Mouse (Mus musculus): ENCODE results near the gene BC037034. TPM values are rescaled to one million over a fixed set of nuclear protein-coding genes. Genes with fewer than 3 reads are reported as not detected.

The BC037034 gene
- total RNA-seq (2021) = 10 to 100 TPM; 62.2 to 65.8 TPM

DNA sequence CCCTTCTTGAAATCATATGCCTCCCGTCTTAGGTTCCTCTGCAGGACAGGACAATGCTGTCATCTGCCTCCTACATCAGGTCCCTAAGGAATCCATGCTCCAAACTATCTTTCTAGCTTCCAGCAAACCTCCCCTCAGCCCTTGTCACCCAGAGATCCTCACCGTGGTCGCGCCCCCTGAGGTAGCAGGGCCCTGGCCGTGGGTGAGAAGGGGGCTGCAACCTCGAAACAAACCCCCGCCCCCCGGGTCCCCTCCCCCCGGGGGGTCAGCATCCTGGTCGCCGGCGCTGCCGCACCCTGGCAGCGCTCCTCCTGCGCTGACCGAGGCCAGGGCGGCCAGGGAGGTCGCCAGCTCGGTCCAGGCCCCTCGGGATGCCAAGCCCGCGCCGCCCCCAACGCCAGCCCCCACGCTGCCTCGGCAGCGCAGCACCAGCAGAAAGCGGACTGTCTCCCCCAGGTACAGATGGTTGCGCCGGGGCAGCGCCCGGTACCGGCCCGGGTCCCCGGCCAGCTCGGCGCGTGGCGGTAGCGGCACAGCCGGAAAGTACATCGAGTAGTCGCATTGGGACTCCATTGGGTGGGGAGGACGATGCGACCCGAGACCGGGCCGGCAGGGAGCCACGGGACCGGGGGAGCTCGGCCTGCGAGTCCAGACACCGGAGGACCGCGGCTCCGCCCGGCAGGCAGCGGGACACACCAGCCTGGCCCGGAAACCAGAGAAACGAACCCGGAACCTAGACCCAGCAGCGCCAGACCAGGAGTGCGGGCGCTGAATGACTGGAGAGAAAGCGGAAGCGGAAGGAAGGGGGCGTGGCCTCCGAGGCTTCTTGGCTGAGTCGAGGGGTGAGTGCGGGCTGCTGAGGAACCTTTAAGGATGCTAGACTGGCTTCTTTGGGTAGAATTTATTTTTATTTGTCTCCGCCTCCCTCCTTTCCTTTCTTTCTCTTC, at the start of gene BC037034:
BC037034 (minus strand) TSS at position 774 of the 947 bp plus-strand sequence.
- DNase-seq (ENCODE audit: low spot score in 2 of 2) = peak; percentile 90 to 95
- intact Hi-C loops (cut with DNase I) = no loop called here

DNA sequence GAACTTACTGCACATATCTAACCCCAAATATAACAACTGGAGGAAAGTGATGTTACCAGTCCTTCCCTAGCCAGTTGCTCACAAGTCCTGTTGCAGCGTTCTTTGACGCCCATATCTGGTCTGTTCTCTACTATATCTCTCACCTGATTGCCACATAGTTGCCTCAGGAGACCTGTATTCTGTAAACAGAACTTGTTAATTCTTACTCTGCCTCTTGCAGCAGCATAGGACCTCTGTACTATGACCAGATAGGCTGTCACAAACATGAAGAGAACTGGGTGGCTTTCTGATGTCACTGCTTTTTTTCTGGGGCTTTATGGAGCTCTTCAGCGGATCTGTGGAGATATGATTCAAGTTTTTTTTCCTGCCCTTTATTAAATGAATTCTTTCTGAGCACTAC, 49.0 kb upstream of the BC037034 start:
- intact Hi-C loops (cut with DNase I) = no loop called here
- no peak for DNase-seq (ENCODE audit: low spot score in 2 of 2)

DNA sequence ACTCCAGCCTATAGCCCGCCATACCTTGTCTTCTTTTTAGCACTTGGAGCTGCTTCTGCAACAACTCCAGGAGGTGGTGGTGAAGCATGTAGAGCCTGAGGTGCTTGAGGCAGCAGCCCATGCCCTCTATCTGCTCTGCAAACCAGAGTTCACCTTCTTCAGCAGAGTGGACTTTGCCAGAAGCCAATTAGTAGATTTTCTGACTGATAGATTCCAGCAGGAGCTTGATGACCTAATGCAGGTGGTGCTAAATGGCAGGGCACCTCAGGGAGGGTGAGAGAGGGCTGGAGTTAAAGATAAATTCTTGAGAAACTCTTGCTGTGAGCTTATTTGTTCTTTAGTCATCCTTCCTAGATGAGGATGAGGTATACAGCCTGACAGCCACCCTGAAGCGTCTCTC, 35.8 kb upstream of the BC037034 start:
- no peak for DNase-seq (ENCODE audit: low spot score in 2 of 2)
- intact Hi-C loops (cut with DNase I) = no loop called here

DNA sequence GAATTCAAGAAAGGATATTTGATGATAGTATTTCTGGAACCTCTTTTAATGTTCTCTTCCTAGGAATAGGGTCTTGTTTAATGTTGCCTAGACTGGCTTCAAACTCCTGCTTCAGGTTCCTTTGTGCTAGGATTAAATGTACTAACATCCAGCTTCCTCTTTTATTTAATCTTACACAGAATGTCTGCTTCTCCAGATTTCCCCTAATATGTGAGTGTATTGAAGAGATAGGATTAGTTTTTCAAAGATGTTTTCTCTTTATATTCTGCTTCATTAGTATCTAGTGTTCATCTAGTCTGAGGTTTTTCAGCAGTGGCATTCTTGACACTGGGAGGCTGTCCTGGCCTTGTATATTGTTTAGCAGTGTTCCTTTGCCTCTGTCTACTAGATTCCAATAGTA, 30.3 kb upstream of the BC037034 start:
- no peak for DNase-seq (ENCODE audit: low spot score in 2 of 2)
- intact Hi-C loops (cut with DNase I) = no loop called here

DNA sequence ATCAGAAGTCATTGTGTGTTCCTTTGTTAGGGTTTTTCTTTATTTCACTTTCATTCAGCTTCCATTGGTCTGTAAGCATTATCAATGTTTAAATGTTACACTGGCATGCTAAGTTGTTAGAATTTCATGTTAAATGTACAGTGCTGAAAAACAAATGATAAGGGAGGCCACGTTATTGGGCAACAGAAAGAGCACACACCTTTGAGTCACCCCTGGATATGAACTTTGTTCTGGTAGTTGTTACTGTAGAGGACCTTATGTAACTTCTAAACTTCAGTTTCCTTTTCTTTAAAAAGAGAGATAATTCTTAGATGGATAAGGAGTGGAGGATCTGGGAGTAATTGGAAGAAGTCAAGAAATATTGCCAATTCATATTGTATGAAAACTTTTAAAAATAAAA, 27.8 kb upstream of the BC037034 start:
- no peak for DNase-seq (ENCODE audit: low spot score in 2 of 2)
- intact Hi-C loops (cut with DNase I) = no loop called here

DNA sequence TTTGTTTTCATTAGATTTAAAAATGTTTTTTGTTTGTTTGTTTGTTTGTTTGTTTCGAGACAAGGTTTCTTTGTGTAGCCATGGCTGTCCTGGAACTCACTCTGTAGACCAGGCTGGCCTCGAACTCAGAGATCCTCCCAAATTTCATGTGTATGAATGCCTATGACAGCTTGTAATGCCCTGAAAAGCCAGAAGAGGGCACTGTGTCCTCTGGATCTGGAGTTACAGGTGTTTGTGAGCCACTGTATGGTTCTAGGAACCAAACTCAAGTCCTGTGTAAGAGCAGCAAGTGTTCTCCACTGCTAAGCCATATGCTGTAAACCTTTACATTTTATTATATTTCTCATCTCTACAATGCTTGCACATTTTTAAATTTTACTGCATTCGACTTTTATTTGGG, 24.0 kb upstream of the BC037034 start:
- no peak for DNase-seq (ENCODE audit: low spot score in 2 of 2)
- intact Hi-C loops (cut with DNase I) = no loop called here

DNA sequence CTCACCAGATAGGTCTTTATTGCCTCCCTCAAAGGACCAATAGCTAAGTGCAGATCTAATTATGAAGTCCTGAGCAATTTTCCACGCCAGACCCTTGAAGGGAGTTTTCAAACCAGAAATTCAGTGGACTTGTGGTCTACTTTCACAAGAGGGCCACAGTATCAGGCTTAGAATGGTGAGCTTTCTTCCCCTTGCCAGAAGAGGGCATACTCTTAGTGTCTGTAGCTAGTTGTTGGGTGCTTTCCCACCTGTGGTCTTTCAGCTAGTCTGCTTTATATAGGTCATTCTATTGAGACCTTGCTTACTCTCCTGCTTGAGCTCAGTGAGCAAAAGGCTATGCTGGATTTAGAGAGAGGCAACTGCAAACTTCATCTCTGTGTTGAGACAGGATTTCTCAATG, 19.7 kb upstream of the BC037034 start:
- DNase-seq (ENCODE audit: low spot score in 2 of 2) = no peak
- intact Hi-C loops (cut with DNase I) = no loop called here

DNA sequence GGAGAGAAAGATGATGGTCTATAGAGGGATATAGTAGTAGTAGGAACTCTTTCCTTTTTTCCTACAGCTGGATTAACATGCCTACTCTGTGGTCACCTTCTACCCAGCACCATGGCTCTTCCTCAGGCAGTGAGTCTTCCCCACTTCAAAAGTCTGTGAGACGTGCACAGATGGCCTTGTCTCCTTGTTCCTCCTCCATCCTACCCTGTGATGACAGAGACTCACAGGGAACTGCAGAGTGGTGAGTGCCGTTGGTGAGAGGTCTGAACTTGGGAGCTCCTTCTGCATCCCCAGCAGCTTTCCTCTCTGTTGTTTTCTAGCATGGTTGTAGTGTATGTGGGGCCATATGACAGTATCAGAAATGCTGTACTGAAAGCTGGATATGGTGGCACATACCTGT, 18.0 kb upstream of the BC037034 start:
- no peak for DNase-seq (ENCODE audit: low spot score in 2 of 2)
- intact Hi-C loops (cut with DNase I) = no loop called here

DNA sequence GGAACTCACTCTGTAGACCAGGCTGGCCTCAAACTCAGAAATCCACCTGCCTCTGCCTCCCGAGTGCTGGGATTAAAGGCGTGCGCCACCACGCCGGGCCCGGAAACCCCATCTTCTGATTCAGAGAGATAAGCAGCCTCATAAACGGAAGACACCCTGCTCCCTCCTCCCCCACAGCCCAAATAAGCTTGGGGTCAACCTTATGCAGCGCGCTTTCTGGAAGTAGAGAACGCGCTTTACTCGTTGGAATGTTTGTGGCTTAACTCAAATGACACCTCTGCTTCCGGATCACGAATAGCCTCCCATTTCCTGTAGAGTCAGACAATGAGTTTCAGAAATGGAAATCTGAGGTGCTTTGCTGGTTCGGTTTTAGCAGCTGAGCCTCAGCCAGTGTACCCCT, 17.0 kb upstream of the BC037034 start:
- intact Hi-C loops (cut with DNase I) = no loop called here

DNA sequence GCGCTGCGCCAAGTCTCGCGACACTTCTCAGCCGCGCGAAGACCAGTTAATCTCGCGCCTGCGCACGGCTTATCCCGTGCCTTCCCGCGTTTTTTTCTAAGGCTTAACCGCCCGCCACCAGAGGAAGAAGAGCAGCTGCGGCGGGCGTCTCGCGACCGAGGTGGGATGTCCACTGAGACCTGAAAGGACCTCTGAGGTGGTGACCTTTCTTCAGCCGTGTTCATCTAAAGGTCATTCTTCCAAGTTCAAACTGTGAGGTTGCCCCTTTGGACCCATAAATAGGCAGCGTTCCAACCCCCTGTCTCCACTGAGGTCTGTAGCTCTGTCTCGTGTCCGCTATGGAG, 16.6 kb upstream of the BC037034 start:
- intact Hi-C loops (cut with DNase I) = no loop called here

More for the DNA sequence above, 17.0 kb upstream of the BC037034 start:
- DNase-seq (ENCODE audit: low spot score in 2 of 2) = no peak

DNA sequence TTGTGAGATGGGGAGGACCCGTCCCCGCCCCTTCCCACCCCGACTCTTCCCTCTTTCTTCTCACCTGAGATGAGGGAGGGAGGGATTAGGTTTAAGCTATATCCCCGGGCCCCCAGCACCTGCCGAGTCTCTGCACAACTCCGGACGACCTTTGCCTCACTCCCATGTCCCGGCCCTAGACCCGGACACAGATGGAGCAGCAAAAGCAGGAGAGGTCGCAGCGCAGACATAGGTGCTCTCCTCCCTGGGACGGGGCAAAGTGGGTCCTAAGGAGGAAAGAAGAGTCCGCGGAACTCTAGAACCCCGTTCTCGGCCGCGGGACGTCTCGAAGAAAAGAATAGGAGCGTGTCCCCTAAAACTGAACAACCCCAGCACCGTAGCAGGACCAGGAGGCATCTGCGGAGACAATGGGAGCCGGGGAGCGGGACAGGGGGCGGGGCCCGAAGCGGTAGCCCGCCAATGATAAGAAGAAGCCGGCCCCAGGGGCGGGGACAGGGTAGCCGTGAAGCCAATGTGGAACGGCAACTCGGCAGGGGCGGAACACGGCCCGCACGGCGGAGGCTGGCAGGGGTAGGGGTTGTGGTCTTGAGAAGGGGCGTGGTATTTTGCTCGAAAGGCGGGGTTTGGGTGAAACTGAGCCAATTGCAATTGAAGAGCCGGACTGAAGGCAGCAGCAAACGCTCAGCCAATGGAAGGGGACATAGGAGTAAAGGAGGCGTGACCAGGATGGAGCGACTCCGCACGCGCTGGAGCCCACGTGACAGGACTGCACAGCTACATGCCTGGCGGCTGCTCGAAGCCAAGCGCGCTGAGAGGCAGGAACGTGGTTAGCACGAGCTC, 16.0 kb upstream of the BC037034 start, which contains the start of the genes Gm43720, Gpc2 and Stag3:
Gm43720 (minus strand) TSS at position 374 of the 840 bp plus-strand sequence.
Gpc2 (minus strand) TSS at position 421 of the 840 bp plus-strand sequence.
Stag3 (plus strand) TSS at position 656 of the 840 bp plus-strand sequence.
- intact Hi-C loops (cut with DNase I) = no loop called here
- DNase-seq (ENCODE audit: low spot score in 2 of 2) = peak; percentile 72 to 85

More for the DNA sequence above, 16.6 kb upstream of the BC037034 start:
- DNase-seq (ENCODE audit: low spot score in 2 of 2) = no peak

DNA sequence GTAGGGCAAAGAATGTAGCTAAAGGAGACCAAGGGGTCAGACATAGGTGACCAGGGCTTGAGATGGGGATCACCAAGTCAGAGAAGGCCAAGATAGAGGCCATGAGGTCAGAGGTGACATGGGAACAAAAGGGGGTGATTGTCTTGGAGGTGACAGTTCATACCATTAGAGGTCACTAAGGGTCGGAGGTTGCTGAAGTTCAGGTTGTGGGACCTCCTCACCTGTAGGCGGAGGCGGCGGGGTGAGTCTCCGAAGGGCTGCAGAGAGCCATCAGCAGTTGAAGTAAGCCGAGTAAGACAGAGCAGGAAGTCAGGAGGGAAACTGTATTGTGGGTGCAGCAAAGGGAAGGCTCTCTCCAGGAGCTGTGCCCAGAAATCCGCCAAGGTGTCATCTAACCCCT, 14.2 kb upstream of the BC037034 start:
- intact Hi-C loops (cut with DNase I) = no loop called here
- DNase-seq (ENCODE audit: low spot score in 2 of 2) = no peak

DNA sequence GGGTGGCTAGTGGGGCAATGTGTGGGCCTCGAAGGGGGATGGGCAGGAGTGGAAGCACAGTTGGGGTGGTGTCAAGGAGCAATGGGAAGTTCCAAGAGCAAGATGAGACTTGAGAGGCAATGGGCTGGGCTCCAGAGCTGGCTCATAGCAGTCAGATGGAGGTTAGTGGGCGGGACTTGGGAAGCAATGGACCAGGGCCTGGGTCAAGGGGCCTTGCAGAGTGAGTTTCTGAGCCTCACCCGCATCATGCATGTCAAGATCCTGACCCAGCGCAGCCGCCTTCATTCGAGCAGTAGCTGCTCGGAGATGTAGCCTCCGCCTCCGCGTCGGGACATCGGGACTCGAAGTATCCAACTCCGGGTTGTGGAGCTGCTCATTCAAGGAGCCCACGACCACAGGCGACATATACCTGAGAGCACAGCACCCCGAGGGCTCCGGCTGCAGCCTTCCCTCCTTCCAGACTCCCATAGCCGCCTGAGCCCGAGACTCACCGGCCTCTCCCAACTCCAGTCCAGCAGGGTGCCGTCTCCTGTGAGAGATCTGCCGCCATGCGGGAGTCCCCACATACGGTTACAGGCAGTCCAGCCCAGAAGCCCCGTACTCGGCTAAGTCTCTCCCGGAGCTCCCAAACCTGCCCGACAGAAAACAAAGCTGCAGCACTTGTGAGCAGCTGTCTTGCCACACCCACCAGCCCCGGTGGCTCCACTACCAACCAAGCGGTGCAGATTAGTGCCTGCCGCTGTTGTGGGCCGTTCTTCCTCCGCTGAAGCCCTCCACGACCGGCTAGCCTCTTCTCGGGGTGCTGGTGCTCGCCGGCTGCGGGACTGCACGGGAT, 11.6 kb upstream of the BC037034 start:
- DNase-seq (ENCODE audit: low spot score in 2 of 2) = no peak
- intact Hi-C loops (cut with DNase I) = no loop called here

DNA sequence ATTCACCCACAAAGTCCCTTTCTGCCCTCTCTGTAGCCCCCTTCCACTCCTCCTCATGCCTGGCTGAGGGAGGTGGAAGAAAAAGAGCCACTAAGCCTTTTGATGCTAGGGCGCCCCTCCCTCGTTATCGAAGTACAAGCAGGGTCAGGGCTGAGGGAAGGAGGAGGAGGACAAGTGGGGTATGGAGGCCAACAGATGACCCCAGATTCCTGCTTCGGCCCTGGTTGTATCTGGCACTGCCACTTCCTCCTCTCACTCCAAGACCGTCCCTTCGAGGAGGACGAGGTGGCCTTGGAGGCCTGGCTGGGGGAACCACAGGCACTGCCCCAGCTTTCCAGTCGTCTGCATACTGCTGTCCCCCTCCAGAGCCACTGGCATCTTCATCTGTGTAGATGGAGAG, 10.4 kb upstream of the BC037034 start:
- intact Hi-C loops (cut with DNase I) = no loop called here
- no peak for DNase-seq (ENCODE audit: low spot score in 2 of 2)

DNA sequence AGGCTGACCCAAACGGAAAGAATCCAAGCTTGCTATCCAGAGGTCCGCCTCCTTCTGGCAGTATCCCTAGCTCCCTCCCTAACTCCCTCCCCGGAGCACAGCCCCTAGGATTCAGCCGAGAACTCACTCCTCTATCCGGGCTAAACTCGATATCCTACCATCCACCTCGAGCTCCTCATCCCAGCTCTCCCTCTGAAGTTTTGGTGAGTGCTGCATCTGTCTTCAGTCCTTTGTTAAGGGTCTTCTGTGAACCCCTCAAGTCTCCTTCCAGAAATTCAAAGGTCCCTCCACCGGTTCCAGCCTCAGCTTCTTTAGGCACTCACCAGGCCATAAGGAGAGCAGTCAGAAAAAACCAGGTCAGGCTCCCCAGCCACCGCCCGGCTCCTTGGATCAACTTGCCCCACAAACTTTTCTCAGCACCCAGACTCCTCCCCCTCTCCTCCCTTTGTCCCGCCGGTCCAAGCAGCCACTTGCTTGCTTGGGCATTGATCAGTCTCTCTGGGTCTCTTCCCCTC, 8.6 kb upstream of the BC037034 start, which contains the start of gene Gal3st4:
Gal3st4 (minus strand) TSS at position 432 of the 515 bp plus-strand sequence.
- DNase-seq (ENCODE audit: low spot score in 2 of 2) = no peak
- intact Hi-C loops (cut with DNase I) = no loop called here

DNA sequence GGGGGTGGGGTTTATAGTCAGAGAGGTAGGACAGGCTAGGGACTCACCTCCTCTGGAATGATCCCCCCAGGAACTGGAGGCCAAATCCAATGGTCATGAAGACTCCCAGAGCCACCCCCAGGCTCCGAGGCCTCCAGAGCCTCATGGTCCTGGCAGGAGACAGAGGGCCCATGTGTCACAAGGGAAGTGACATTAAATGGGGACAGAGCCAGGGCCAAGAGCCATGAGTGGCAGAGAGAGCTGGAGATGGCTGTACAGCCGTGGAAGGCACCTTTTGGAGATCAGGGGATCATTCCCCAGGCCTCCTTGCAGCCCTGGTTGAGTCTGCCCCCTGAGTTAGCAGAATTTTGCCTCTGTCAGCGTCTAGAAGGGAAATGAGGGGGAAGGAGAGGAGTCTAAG, 7.4 kb upstream of the BC037034 start:
- intact Hi-C loops (cut with DNase I) = no loop called here
- DNase-seq (ENCODE audit: low spot score in 2 of 2) = no peak

DNA sequence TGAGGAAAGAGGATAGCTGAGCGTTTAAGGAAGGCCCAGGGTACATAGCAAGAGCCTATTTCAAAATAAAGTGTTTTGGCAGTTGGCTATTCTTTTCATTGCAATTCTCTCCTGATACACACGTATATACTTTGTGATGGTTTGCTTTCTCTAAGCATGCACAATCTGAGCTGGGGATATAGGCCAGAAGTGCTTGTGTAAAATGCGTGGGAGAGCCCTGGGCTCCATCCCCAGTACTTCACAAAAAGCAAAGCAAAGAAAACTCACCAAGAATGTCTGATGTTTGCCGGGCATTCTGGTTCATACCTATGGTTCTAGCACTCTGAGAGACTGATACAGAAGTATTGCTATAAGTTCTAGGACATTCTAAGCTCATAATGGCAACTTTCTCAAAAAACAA, 5.1 kb upstream of the BC037034 start:
- peak in 1 of 2 experiments; percentile 45 for DNase-seq (ENCODE audit: low spot score in 2 of 2)
- intact Hi-C loops (cut with DNase I) = no loop called here

DNA sequence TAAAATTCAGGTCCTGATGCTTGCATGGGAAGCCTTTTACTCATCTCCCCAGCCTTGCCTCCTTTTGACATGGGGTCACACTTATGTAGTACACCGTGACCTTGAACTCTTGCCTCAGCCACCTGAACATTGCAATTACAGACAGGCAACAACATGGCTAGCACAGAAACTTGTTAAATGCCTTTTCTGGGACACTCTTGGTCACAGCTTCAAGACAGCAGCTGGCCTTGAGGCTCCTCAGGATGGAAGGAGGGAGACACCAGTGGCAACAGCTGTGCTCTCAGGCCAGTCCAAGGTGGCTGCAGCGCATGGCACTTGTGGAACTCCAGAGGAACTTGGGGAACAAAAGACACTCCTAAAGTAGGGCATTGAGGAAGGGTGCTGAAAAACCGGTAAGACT, 3.3 kb upstream of the BC037034 start:
- intact Hi-C loops (cut with DNase I) = no loop called here
- DNase-seq (ENCODE audit: low spot score in 2 of 2) = no peak

DNA sequence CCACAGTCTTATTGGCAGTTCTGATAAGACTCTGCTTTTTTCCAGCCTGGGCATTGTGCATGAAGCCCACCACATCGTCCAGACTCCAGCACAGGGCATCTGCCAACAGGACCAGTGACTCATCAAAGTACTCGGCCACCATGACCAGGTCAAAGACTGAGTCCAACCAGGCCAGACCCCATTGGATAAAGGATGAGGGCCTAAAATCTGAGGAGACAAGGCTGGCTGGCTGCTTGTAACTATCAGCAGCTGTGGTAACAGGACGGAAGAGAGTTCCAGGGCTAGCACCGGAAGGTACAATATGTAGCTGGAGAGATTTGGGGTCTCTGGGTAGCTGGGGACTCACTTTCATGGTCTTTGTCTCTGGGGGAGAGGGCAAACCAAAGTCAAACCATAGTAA, 1.9 kb upstream of the BC037034 start:
- intact Hi-C loops (cut with DNase I) = no loop called here
- DNase-seq (ENCODE audit: low spot score in 2 of 2) = no peak
